Mouse (Mus musculus) C2C12 (cell line): ENCODE measurements around the gene Hacd3. TPM values are rescaled to one million over a fixed set of nuclear protein-coding genes. Genes with fewer than 3 reads are reported as not detected.
"Not testable (repeated sequence)": the region's sequence is repeated elsewhere in the genome, so short reads cannot be mapped to it uniquely, and the experiment has no call there.

Experiments used
- H3K27me3 ChIP-seq: one replicate; pipeline ENCODE4 v1.6.1; 2011; ENCODE audit not compliant: control insufficient read depth, insufficient read depth, insufficient read length
- H3K36me3 ChIP-seq: one replicate; pipeline ENCODE4 v1.6.1; 2011; ENCODE audit not compliant: control insufficient read depth, insufficient read depth
- H3K4me3 ChIP-seq: one replicate; pipeline ENCODE4 v1.5.1; 2011; ENCODE audit warnings: mild to moderate bottlenecking, control low read depth; ENCODE audit not compliant: poor library complexity, insufficient read depth, severe bottlenecking
- H3K79me2 ChIP-seq: one replicate; pipeline ENCODE4 v1.6.1; 2011; ENCODE audit not compliant: control insufficient read depth, insufficient read depth
- H3K79me3 ChIP-seq: one replicate; pipeline ENCODE4 v1.6.1; 2011; ENCODE audit warnings: low read depth, control low read depth
- H3ac ChIP-seq: one replicate; pipeline ENCODE3; 2011; ENCODE audit warnings: low read depth; ENCODE audit not compliant: control insufficient read depth, insufficient read length
- CEBPB ChIP-seq: IDR thresholded peaks from one replicate; pipeline ENCODE4 v1.6.1; 2011; ENCODE audit warnings: low read depth, mild to moderate bottlenecking, control low read depth, moderate library complexity
- CTCF ChIP-seq: IDR thresholded peaks from one replicate; pipeline ENCODE4 v1.5.1; 2011; ENCODE audit not compliant: control insufficient read depth, insufficient read depth, insufficient read length
- FOSL1 ChIP-seq: IDR thresholded peaks from one replicate; pipeline ENCODE4 v1.8.0; 2011; ENCODE audit warnings: mild to moderate bottlenecking, low read length; ENCODE audit not compliant: poor library complexity, insufficient read depth, severe bottlenecking
- MAX ChIP-seq: IDR thresholded peaks from one replicate; pipeline ENCODE4 v1.6.1; 2011; ENCODE audit warnings: mild to moderate bottlenecking, control low read depth
- MYOD1 ChIP-seq: IDR thresholded peaks from one replicate; pipeline ENCODE4 v1.6.1; 2011; ENCODE audit warnings: low read depth; ENCODE audit not compliant: control insufficient read depth, insufficient read length
- MYOG ChIP-seq: IDR thresholded peaks from one replicate; pipeline ENCODE4 v1.6.1; 2011; ENCODE audit not compliant: control insufficient read depth, insufficient read length; ENCODE audit errors: extremely low read depth
- USF1 ChIP-seq: IDR thresholded peaks from one replicate; pipeline ENCODE4 v1.6.1; 2011; ENCODE audit warnings: low read depth, mild to moderate bottlenecking, control low read depth, moderate library complexity
- polyA plus RNA-seq: library from polyadenylated mRNA; unstranded; fragments of >200 nt; fragmentation: generic; extraction: Trizol; gene quantifications from one replicate; pipeline ENCODE4 v1.2.1, GENCODE M21; 2012; ENCODE audit warnings: missing spikeins

Hacd3 gene
- polyA plus RNA-seq, 1 experiment, result 22.9 TPM

GRCm38 (mm10) chr9:65046993-65047392 is 25.5 kb upstream of the Hacd3 start:
- Histone ChIP-seq H3K4me3 (no peak overlapping the region), H3K79me3 (no peaks in the 10 kb centered on the region), H3ac (no peak overlapping the region), H3K36me3 (peaks cover 68% of the 10 kb centered on the region), H3K27me3 (no peaks in the 10 kb centered on the region), H3K79me2 (no peaks in the 10 kb centered on the region)
- TF ChIP-seq MYOG (no peak), MYOD1 (no peak), FOSL1 (no peak), CTCF (no peak), USF1 (no peak), MAX (no peak), CEBPB (no peak)

GRCm38 (mm10) chr9:65041430-65041829 is 19.9 kb upstream of the Hacd3 start:
- TF ChIP-seq USF1 (no peak), FOSL1 (no peak), CEBPB (no peak), MYOD1 (no peak)
- no peak overlapping the region for H3K4me3 ChIP-seq
- H3K79me2 ChIP-seq, result no peaks in the 10 kb centered on the region
- no peaks in the 10 kb centered on the region for H3K79me3 ChIP-seq
- H3K36me3 ChIP-seq, result peaks cover 63% of the 10 kb centered on the region
- no peaks in the 10 kb centered on the region for H3K27me3 ChIP-seq
- H3ac ChIP-seq, result no peak overlapping the region

- Histone ChIP-seq H3K27me3 (no peaks in the 10 kb centered on the region), H3K36me3 (peaks cover 35% of the 10 kb centered on the region), H3K79me3 (peaks cover 10% of the 10 kb centered on the region), H3K79me2 (peaks cover 18% of the 10 kb centered on the region), H3K4me3 (no peak overlapping the region), H3ac (no peak overlapping the region)
- TF ChIP-seq FOSL1 (no peak), MYOG (no peak), MYOD1 (no peak), MAX (no peak), CEBPB (no peak), CTCF (no peak)
These were observed 15.4 kb upstream of the Hacd3 start for GRCm38 (mm10) chr9:65036861-65037260.

- no peak for TF ChIP-seq MYOG
- Histone ChIP-seq H3K4me3 (no peak overlapping the region), H3K36me3 (peaks cover 35% of the 10 kb centered on the region), H3K79me2 (peaks cover 18% of the 10 kb centered on the region), H3ac (no peak overlapping the region), H3K27me3 (no peaks in the 10 kb centered on the region), H3K79me3 (peaks cover 10% of the 10 kb centered on the region)
These were observed 15.0 kb upstream of the Hacd3 start for GRCm38 (mm10) chr9:65036456-65036855.

GRCm38 (mm10) chr9:65032269-65033108 is 11.0 kb upstream of the Hacd3 start, which contains the start of gene Dpp8:
TSS of gene Dpp8 (plus strand) at chr9:65032414.
- Histone ChIP-seq H3ac (peak within 1 kb of the TSS; percentile 86), H3K79me2 (peaks cover 18% of the 10 kb centered on the region), H3K36me3 (peaks cover 5% of the 10 kb centered on the region), H3K79me3 (peaks cover 10% of the 10 kb centered on the region), H3K4me3 (peak within 1 kb of the TSS; percentile 66), H3K27me3 (peaks cover 3% of the 10 kb centered on the region)
- no peak for TF ChIP-seq FOSL1
- no peak for TF ChIP-seq CEBPB
- TF ChIP-seq MYOD1, result no peak
- no peak for TF ChIP-seq MYOG
- TF ChIP-seq CTCF, result peak; percentile 94
- TF ChIP-seq MAX, result peak; percentile 95
- TF ChIP-seq USF1, result peak; percentile 20

GRCm38 (mm10) chr9:65031894-65032268 is 10.4 kb upstream of the Hacd3 start:
- TF ChIP-seq USF1, result no peak
- Histone ChIP-seq H3K4me3 (peak overlapping the region; percentile 66), H3ac (no peak overlapping the region), H3K79me2 (peaks cover 18% of the 10 kb centered on the region), H3K79me3 (peaks cover 10% of the 10 kb centered on the region), H3K36me3 (peaks cover 5% of the 10 kb centered on the region), H3K27me3 (peaks cover 3% of the 10 kb centered on the region)

GRCm38 (mm10) chr9:65031355-65031754 is 9.9 kb upstream of the Hacd3 start:
- H3K4me3 ChIP-seq, H3K27me3 ChIP-seq: not testable (repeated sequence)
- H3K79me2 ChIP-seq, result peaks cover 18% of the 10 kb centered on the region

More at GRCm38 (mm10) chr9:65031355-65031754, 9.9 kb upstream of the Hacd3 start:
- H3ac ChIP-seq, H3K36me3 ChIP-seq, H3K79me3 ChIP-seq: not testable (repeated sequence)
